Comparison of ENCODE assay signal across 13 mouse cellular contexts in the genomic region with DNA sequence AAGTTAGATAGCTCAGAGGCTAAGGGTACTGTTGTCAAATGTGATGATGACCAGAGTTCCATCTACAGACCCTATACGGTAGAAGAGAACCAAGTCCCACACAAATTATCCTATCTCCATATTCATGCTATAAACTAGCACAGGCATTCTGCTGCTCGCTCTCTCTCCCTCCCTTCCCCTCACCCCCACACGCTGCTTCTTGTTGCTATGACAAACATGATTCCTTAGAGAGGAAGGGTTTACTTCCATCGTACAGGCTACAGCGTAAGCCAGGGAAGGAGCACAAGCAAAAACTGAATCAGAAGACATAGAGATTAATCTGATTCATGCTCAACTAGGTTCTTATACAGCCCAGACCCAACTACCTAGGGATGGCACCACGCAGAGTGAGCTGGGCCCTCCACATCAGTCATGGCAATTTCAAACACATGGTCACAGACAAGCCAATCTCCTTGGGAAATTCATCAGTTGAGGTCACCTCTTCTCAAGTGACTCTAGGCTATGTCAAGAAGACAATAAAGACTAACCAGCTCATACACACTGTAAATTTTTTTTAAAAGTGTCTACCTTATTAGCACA. TPM values are rescaled to one million over a fixed set of nuclear protein-coding genes. Genes with fewer than 3 reads are reported as not detected.
DNase-seq lines count a peak whose midpoint lies in the region; ATAC-seq and TF ChIP-seq lines count a peak whose summit lies in the region.
"Had no signal": no experiment of that assay in that cellular context is flagged by ENCODE, and none has a peak within 500 bp of the region (broad histone marks: within the 10 kb centered on the region; RNA-seq: fewer than 3 reads in every experiment).

No protein-coding gene starts in this region.

- DNase-seq in left cerebral cortex, postnatal 14 days (ENCODE audit: low spot score in 2 of 2), result peak; percentile 33 to 47
- DNase-seq in left cerebral cortex, adult 8-10 months (ENCODE audit: low spot score in 2 of 2), result no peak
- peak; percentile 76 for DNase-seq in brain, adult 2 months (ENCODE audit: low read depth, low spot score)
- no peak for DNase-seq in ovary, postnatal 36 days (ENCODE audit: low spot score)
- no peak for DNase-seq in lung, postnatal 0 days (ENCODE audit: low spot score)
- DNase-seq in layer of hippocampus, postnatal 10 days (ENCODE audit: low spot score in 2 of 2), result no peak
- DNase-seq: cerebellum, adult 9-11 months; kidney, postnatal 14 days had no signal

- 41% methylated on average over 6 of the region's 6 CpGs for WGBS in forebrain, embryonic 16.5 days
- 62% methylated on average over 6 of the region's 6 CpGs for whole genome bisulfite sequencing in midbrain, embryonic 13.5 days
- WGBS in lung, postnatal 0 days, result 74% methylated on average over 6 of the region's 6 CpGs

- no peak overlapping the region for H3K4me2 ChIP-seq in forebrain, embryonic 16.5 days (ENCODE audit: low read length)
- no peak overlapping the region for H3K4me2 ChIP-seq in midbrain, embryonic 13.5 days (replicated peaks)
- no peak overlapping the region for H3K4me2 ChIP-seq in lung, postnatal 0 days (replicated peaks; ENCODE audit: low read depth, low read length)
- H3K4me2 ChIP-seq: embryonic facial prominence, embryonic 12.5 days; heart, embryonic 15.5 days; liver, embryonic 15.5 days had no signal

- TF ChIP-seq EP300 in lung, postnatal 0 days (IDR thresholded peaks at IDR 0.05), result no peak

- H3K27me3 ChIP-seq in forebrain, embryonic 16.5 days (replicated peaks; ENCODE audit: control insufficient read depth, insufficient read depth, low read length), result no peaks in the 10 kb centered on the region
- H3K27me3 ChIP-seq in midbrain, embryonic 13.5 days, result no peaks in the 10 kb centered on the region
- no peaks in the 10 kb centered on the region for H3K27me3 ChIP-seq in lung, postnatal 0 days (replicated peaks; ENCODE audit: insufficient read depth, low read length)
- H3K27me3 ChIP-seq: embryonic facial prominence, embryonic 12.5 days; heart, embryonic 15.5 days; liver, embryonic 15.5 days had no signal

- H3K9ac ChIP-seq in forebrain, embryonic 16.5 days (replicated peaks; ENCODE audit: low read depth, low read length), result no peak overlapping the region
- H3K9ac ChIP-seq in midbrain, embryonic 13.5 days (replicated peaks), result no peak overlapping the region
- no peak overlapping the region for H3K9ac ChIP-seq in lung, postnatal 0 days (replicated peaks; ENCODE audit: low read depth)
- H3K9ac ChIP-seq: embryonic facial prominence, embryonic 12.5 days; heart, embryonic 15.5 days; liver, embryonic 15.5 days had no signal

- H3K27ac ChIP-seq in forebrain, embryonic 16.5 days (ENCODE audit: low read length), result no peak overlapping the region
- H3K27ac ChIP-seq in midbrain, embryonic 13.5 days, result no peak overlapping the region
- no peak overlapping the region for H3K27ac ChIP-seq in lung, postnatal 0 days (ENCODE audit: low read length)
- H3K27ac ChIP-seq: embryonic facial prominence, embryonic 12.5 days; heart, embryonic 15.5 days; liver, embryonic 15.5 days had no signal

- intact Hi-C loops in left cerebral cortex, postnatal 14 days (cut with DNase I), result no loop called here

- peak; percentile 61 for ATAC-seq in forebrain, embryonic 16.5 days
- peak; percentile 71 for ATAC-seq in midbrain, embryonic 13.5 days
- ATAC-seq in lung, postnatal 0 days, result no peak

- no peaks in the 10 kb centered on the region for H3K9me3 ChIP-seq in forebrain, embryonic 16.5 days (ENCODE audit: control insufficient read depth, low read length)
- no peaks in the 10 kb centered on the region for H3K9me3 ChIP-seq in midbrain, embryonic 13.5 days
- H3K9me3 ChIP-seq in lung, postnatal 0 days (ENCODE audit: low read length), result no peaks in the 10 kb centered on the region
- H3K9me3 ChIP-seq: embryonic facial prominence, embryonic 12.5 days; heart, embryonic 15.5 days; liver, embryonic 15.5 days had no signal

- no peak for TF ChIP-seq CTCF in lung, postnatal 0 days (IDR thresholded peaks at IDR 0.05)

- peaks cover 14% of the 10 kb centered on the region for H3K4me1 ChIP-seq in forebrain, embryonic 16.5 days (replicated peaks; ENCODE audit: control insufficient read depth, insufficient read depth, low read length)
- H3K4me1 ChIP-seq in midbrain, embryonic 13.5 days (replicated peaks), result peaks cover 17% of the 10 kb centered on the region
- H3K4me1 ChIP-seq in lung, postnatal 0 days (ENCODE audit: insufficient read depth, low read depth, low read length), result no peaks in the 10 kb centered on the region; the same call in 1 of the 2 replicates

- no peaks in the 10 kb centered on the region for H3K36me3 ChIP-seq in forebrain, embryonic 16.5 days (ENCODE audit: control insufficient read depth, insufficient read depth)
- H3K36me3 ChIP-seq in midbrain, embryonic 13.5 days, result no peaks in the 10 kb centered on the region
- no peaks in the 10 kb centered on the region for H3K36me3 ChIP-seq in lung, postnatal 0 days (ENCODE audit: insufficient read depth, low read length)
- H3K36me3 ChIP-seq: embryonic facial prominence, embryonic 12.5 days; heart, embryonic 15.5 days; liver, embryonic 15.5 days had no signal

- H3K4me3 ChIP-seq in forebrain, embryonic 16.5 days (replicated peaks; ENCODE audit: low read length), result no peak overlapping the region
- H3K4me3 ChIP-seq in midbrain, embryonic 13.5 days (replicated peaks), result no peak overlapping the region
- H3K4me3 ChIP-seq in lung, postnatal 0 days (ENCODE audit: low read depth, low read length), result no peak overlapping the region
- H3K4me3 ChIP-seq: embryonic facial prominence, embryonic 12.5 days; heart, embryonic 15.5 days; liver, embryonic 15.5 days had no signal

RNA-seq across cellular contexts. Expression of a gene that starts 21.2 kb away (rescaled TPM):
- 10 to 100 TPM; 33.5 to 35.2 TPM for total RNA-seq in left cerebral cortex, postnatal 14 days (2021)
- 10 to 100 TPM; 33.5 to 42.5 (median 37.1) TPM for total RNA-seq in left cerebral cortex, adult 8-10 months (2022)
- polyA plus RNA-seq in forebrain, embryonic 16.5 days (2015; fragmentation: Nextera tagmentation; extraction: Ambion mirVana), result 33.9 and 34.4 TPM in 2 replicates
- polyA plus RNA-seq in midbrain, embryonic 13.5 days (2015; fragmentation: Nextera tagmentation; extraction: Ambion mirVana), result 29.1 TPM in 2 replicates
- 31.1 and 35.1 TPM in 2 replicates for polyA plus RNA-seq in lung, postnatal 0 days (2015; fragmentation: Nextera tagmentation; extraction: Ambion mirVana)
- total RNA-seq in layer of hippocampus, postnatal 10 days (2021), result 10 to 100 TPM; 46.1 to 49.7 TPM

Comparison
In these comparisons a context has a peak if more than half of its experiments do, and no peak if none do; other contexts are left out.
1. DNase-seq: peak in left cerebral cortex, postnatal 14 days (2 of 2) and brain, adult 2 months (single experiment); none in left cerebral cortex, adult 8-10 months (0 of 2), ovary, postnatal 36 days (single experiment), lung, postnatal 0 days (single experiment) and layer of hippocampus, postnatal 10 days (0 of 2).